Mouse (Mus musculus): Measurements from ENCODE around the gene Dmrt1. TPM values are rescaled to one million over a fixed set of nuclear protein-coding genes. Genes with fewer than 3 reads are reported as not detected.

Gene Dmrt1
- polyA plus RNA-seq, 1 experiment = not detected

- H3K27ac ChIP-seq (ENCODE audit: insufficient read depth, low read length) = no peak overlapping the region
- H3K4me1 ChIP-seq (ENCODE audit: control insufficient read depth, insufficient read depth, low read length) = no peaks in the 10 kb centered on the region
- 4% methylated on average over 7 of the region's 7 CpGs for WGBS
- TF ChIP-seq POLR2A (IDR thresholded peaks at IDR 0.05; ENCODE audit: borderline replicate concordance, insufficient read depth, low read length) (no peak), CTCF (IDR thresholded peaks at IDR 0.05; ENCODE audit: borderline replicate concordance, insufficient read depth, low read depth, low read length) (no peak)
- no peak for DNase-seq
- peaks cover 31% of the 10 kb centered on the region; the same call in 1 of the 2 replicates for H3K27me3 ChIP-seq (ENCODE audit: control insufficient read depth, insufficient read depth, low read length)
- H3K4me3 ChIP-seq (replicated peaks; ENCODE audit: insufficient read depth, low read depth, low read length) = no peak overlapping the region
Observed at GRCm38 (mm10) chr19:25608206-25608580, 102.8 kb downstream of the Dmrt1 start.

DNA sequence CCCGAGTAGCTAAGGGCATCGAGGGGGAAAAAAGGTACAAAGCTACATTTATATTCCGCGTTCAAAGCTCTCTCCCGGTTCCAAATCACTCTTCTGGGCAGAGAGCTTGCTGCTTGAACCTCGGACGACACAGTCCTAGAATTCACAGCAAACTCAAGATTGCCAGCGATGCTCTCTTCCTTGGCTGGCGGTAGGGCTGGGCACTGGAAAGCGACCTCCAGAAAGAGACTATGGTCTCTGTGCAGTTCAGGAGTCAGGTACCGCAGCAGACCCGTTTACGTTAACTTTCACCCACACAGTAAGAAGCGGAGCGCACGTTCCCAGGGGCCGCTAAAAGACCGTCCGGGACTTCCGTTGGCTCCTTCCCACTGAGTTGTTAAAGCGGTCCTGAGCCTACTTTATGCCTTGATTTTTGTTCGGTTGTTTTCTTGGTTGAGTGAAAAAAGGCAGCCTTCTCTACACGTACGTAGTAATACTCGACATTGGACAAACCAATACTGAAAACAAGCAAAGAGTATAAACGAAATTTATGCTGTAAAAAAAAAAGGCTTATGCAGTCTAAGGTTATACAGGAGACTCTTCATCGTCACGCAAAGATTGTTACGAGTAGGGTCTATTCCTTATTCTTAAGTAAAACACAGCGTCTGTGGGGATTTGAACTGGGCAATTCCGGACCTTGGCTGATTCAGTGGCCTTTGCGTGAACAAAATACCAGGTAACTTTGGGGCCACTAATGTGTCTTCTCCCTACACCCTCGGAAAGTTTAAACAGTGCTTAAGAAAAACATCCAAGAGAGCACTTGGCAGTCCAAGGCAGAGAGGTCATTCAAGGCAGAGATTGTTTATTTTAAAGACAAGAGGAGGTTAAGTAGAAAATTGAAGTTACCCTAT, 103.8 kb downstream of the Dmrt1 start:
- no peak overlapping the region for H3K4me3 ChIP-seq (replicated peaks; ENCODE audit: insufficient read depth, low read depth, low read length)
- 3% methylated on average over 33 of the region's 33 CpGs for WGBS
- H3K27me3 ChIP-seq (ENCODE audit: control insufficient read depth, insufficient read depth, low read length) = peaks cover 31% of the 10 kb centered on the region; the same call in 1 of the 2 replicates
- no peaks in the 10 kb centered on the region for H3K4me1 ChIP-seq (ENCODE audit: control insufficient read depth, insufficient read depth, low read length)
- peak in 1 of 2 experiments; percentile 35 for DNase-seq
- TF ChIP-seq POLR2A (IDR thresholded peaks at IDR 0.05; ENCODE audit: borderline replicate concordance, insufficient read depth, low read length) = no peak
- H3K27ac ChIP-seq (ENCODE audit: insufficient read depth, low read length) = no peak overlapping the region

- Histone ChIP-seq H3K4me3 (replicated peaks; ENCODE audit: insufficient read depth, low read depth, low read length) (peak within 1 kb of the TSS; percentile 40), H3K27ac (ENCODE audit: insufficient read depth, low read length) (no peak within 1 kb of the TSS), H3K4me1 (ENCODE audit: control insufficient read depth, insufficient read depth, low read length) (no peaks in the 10 kb centered on the region), H3K27me3 (ENCODE audit: control insufficient read depth, insufficient read depth, low read length) (peaks cover 31% of the 10 kb centered on the region; the same call in 1 of the 2 replicates)
- 2% methylated on average over 29 of the region's 29 CpGs for WGBS
- peak in 1 of 2 experiments; percentile 25 for DNase-seq
- TF ChIP-seq CTCF (IDR thresholded peaks at IDR 0.05; ENCODE audit: borderline replicate concordance, insufficient read depth, low read depth, low read length) = no peak
- no peak for TF ChIP-seq POLR2A (IDR thresholded peaks at IDR 0.05; ENCODE audit: borderline replicate concordance, insufficient read depth, low read length)
Observed at GRCm38 (mm10) chr19:25610015-25610410, 104.6 kb downstream of the Dmrt1 start, which contains the start of gene Dmrt3. Gene Dmrt3 (plus strand): TSS chr19:25610301.

DNA sequence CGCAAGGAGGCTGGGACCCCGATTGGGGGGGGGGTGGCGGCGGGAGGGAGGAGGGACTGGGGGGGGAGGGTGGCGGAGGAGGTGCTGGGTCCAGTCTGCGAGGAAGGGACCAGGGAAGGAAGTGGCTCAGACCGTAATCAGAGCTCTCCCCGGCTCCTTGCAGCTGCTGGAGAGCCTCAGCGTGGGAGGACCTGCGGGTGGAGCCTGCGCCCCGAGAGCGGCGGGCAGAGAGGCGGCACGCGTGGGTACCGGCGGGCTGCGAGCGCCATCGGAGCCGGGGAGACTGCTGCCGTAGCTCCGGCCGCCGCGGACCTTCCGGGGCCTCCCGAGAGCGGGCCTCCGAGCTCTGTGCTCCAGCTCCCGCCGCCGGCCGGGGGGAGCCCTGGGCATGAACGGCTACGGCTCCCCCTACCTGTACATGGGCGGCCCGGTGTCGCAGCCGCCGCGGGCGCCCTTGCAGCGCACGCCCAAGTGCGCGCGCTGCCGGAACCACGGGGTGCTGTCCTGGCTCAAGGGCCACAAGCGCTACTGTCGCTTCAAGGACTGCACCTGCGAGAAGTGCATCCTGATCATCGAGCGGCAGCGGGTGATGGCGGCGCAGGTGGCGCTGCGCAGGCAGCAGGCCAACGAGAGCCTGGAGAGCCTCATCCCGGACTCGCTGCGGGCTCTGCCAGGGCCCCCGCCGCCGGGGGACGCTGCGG, 105.1 kb downstream of the Dmrt1 start:
- Histone ChIP-seq H3K27ac (ENCODE audit: insufficient read depth, low read length) (no peak overlapping the region), H3K27me3 (ENCODE audit: control insufficient read depth, insufficient read depth, low read length) (peaks cover 33% of the 10 kb centered on the region; the same call in 1 of the 2 replicates), H3K4me1 (ENCODE audit: control insufficient read depth, insufficient read depth, low read length) (no peaks in the 10 kb centered on the region), H3K4me3 (replicated peaks; ENCODE audit: insufficient read depth, low read depth, low read length) (peak overlapping the region; percentile 40)
- TF ChIP-seq POLR2A (IDR thresholded peaks at IDR 0.05; ENCODE audit: borderline replicate concordance, insufficient read depth, low read length) (no peak), CTCF (IDR thresholded peaks at IDR 0.05; ENCODE audit: borderline replicate concordance, insufficient read depth, low read depth, low read length) (no peak)
- WGBS = under 1% methylated on average over 70 of the region's 71 CpGs
- DNase-seq = peak; percentile 26 to 40

- Histone ChIP-seq H3K4me3 (replicated peaks; ENCODE audit: insufficient read depth, low read depth, low read length) (peak overlapping the region; percentile 14), H3K27ac (ENCODE audit: insufficient read depth, low read length) (no peak overlapping the region), H3K27me3 (ENCODE audit: control insufficient read depth, insufficient read depth, low read length) (peaks cover 29% of the 10 kb centered on the region; the same call in 1 of the 2 replicates), H3K4me1 (ENCODE audit: control insufficient read depth, insufficient read depth, low read length) (no peaks in the 10 kb centered on the region)
- 1% methylated on average over 42 of the region's 42 CpGs for WGBS
- DNase-seq = peak in 1 of 2 experiments; percentile 11
- no peak for TF ChIP-seq CTCF (IDR thresholded peaks at IDR 0.05; ENCODE audit: borderline replicate concordance, insufficient read depth, low read depth, low read length)
- no peak for TF ChIP-seq POLR2A (IDR thresholded peaks at IDR 0.05; ENCODE audit: borderline replicate concordance, insufficient read depth, low read length)
Observed at GRCm38 (mm10) chr19:25611116-25611515, 105.7 kb downstream of the Dmrt1 start.

DNA sequence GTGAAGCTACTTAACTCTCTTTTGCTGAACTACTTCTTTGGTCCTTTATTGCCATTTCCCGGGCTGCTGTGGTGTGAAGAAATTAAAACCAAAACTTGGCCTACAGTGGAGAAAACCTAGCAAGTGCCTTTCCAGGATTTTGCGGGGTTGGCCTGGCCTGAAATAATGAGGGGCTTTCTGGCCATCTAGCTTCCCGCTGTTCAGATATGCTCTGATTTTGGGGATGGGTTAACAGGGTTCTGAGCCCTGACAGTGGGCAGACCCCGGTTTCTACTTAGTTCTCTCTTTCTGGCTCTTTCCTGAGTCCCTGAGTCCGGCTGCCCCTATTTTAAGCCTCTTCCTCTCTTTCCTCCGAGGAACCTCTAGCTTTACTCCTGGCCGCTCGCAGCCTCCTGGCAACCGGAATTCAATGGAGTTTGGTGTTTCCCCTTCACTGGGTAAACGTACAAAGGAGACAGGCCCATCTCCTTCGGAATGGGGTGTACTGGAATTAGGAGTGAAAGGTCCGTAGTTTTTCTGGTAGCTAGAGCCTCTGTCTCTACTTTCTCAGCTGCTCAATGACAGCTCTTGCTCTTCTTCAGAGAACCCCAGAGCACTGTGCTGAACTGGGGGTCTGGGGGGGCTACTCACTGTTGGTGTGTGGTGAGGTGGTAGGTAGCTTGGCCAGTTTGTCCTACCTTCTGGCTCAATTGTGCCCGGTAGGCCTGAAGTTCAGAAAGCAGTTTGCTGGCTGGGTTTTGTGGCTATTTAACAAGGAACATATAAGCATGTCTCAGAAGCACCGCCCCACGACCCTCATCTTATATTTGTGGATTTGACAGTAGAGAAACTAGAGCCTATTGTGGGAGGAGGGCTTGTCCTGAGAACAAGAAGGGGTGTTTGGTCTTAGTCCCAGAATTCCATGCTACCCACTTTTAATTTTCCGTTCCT, 106.7 kb downstream of the Dmrt1 start:
- WGBS = 5% methylated on average over 16 of the region's 16 CpGs

GRCm38 (mm10) chr19:25612806-25613295, 107.4 kb downstream of the Dmrt1 start:
- Histone ChIP-seq H3K4me3 (replicated peaks; ENCODE audit: insufficient read depth, low read depth, low read length) (no peak overlapping the region), H3K27me3 (ENCODE audit: control insufficient read depth, insufficient read depth, low read length) (peaks cover 24% of the 10 kb centered on the region; the same call in 1 of the 2 replicates), H3K27ac (ENCODE audit: insufficient read depth, low read length) (no peak overlapping the region), H3K4me1 (ENCODE audit: control insufficient read depth, insufficient read depth, low read length) (no peaks in the 10 kb centered on the region)
- TF ChIP-seq POLR2A (IDR thresholded peaks at IDR 0.05; ENCODE audit: borderline replicate concordance, insufficient read depth, low read length) = no peak
- TF ChIP-seq CTCF (IDR thresholded peaks at IDR 0.05; ENCODE audit: borderline replicate concordance, insufficient read depth, low read depth, low read length) = no peak
- 7% methylated on average over 6 of the region's 6 CpGs for WGBS
- DNase-seq = no peak

More for the DNA sequence above, 106.7 kb downstream of the Dmrt1 start:
- Histone ChIP-seq H3K4me1 (ENCODE audit: control insufficient read depth, insufficient read depth, low read length) (no peaks in the 10 kb centered on the region), H3K27ac (ENCODE audit: insufficient read depth, low read length) (no peak overlapping the region), H3K27me3 (ENCODE audit: control insufficient read depth, insufficient read depth, low read length) (peaks cover 25% of the 10 kb centered on the region; the same call in 1 of the 2 replicates), H3K4me3 (replicated peaks; ENCODE audit: insufficient read depth, low read depth, low read length) (no peak overlapping the region)
- no peak for DNase-seq
- TF ChIP-seq CTCF (IDR thresholded peaks at IDR 0.05; ENCODE audit: borderline replicate concordance, insufficient read depth, low read depth, low read length) = no peak
- TF ChIP-seq POLR2A (IDR thresholded peaks at IDR 0.05; ENCODE audit: borderline replicate concordance, insufficient read depth, low read length) = no peak

Measured in cerebellum, adult 2 months (tissue).